Mouse (Mus musculus) thymus, postnatal 10 days (tissue): ENCODE measurements around the gene Cela3a.
A peak's percentile ranks its signal among the peaks of the same experiment; 100 is the strongest.
"Not testable (repeated sequence)": the region's sequence is repeated elsewhere in the genome, so short reads cannot be mapped to it uniquely, and the experiment has no call there.

Source experiments
- DNase-seq, 2 experiments: peaks; one replicate each; pipeline ENCODE4 v3.0.0; 2021; ENCODE audit warnings: low spot score in 2 of 2

Gene Cela3a

DNA sequence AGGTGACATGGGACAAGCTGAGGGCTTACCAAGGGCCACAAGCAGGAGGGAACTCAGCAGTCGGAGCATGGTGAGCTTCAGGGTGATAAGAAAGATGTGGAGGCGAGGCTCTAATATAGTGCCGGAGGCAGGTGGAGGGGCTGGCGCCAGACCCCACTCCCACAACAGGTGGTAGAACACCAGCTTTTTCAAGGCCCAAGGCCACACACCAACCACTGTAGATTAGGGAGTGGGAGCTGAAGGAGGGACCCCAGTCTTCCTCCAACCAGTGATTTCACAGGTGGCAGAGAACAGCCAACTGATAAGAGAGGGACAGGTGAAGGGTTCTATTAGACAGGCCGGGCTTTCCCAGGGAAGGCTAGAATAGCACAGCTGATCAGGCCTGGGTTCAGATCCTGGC lies at the start of gene Cela3a:
TSS of gene Cela3a (minus strand) at position 101 of the 400 bp plus-strand sequence.
- no peak for DNase-seq

- DNase-seq: peak; percentile 13 to 27
Measured at GRCm38 (mm10) chr4:137458861-137459260, 49.3 kb upstream of the Cela3a start.

GRCm38 (mm10) chr4:137458310-137458709 lies 48.7 kb upstream of the Cela3a start:
- no peak for DNase-seq

DNA sequence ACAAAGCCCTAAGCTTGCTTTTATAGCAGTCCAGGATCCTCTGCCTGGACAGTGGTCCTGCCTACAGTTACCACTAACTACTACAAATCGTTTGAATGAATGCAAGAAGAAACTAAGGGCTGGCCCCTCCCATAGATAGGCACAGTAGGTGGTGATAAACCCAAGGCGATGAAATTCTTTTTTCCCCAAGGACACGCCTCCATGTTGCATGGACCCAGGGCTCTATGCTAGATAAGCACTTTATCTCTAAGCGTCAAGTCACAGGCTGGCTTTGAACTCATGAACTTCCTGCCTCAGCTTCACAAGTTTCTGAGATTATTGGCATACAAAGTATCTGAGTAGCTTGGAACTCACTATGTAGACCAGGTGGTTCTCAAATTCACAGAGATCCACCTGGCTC lies 47.7 kb upstream of the Cela3a start:
- no peak for DNase-seq

DNA sequence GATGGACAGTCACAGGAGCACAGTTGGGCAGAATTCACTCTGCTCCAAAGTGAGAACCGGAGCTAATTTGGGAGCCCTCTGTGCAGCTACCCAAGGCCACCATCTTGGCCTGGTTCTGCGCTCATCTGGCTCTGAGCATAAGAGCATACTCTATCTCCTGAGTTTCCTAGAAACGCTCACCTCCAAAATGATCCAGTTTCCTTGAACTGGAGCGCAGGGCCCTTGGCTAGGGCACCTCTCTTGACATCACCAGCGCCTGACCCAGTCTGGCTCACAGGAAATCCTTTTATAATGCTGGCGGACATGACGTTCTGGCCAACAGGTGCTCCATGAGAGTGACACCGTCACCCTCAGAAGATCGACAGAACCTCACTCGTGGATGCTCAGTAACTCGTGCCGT lies 47.0 kb upstream of the Cela3a start:
- no peak for DNase-seq

- no peak for DNase-seq
Measured at GRCm38 (mm10) chr4:137454582-137454981, 45.0 kb upstream of the Cela3a start.

- no peak for DNase-seq
Measured at GRCm38 (mm10) chr4:137453234-137453767, 43.7 kb upstream of the Cela3a start, which contains the start of gene 1700013G24Rik. Gene 1700013G24Rik, plus strand, starts transcription at chr4:137453284.

GRCm38 (mm10) chr4:137452190-137452589 lies 42.6 kb upstream of the Cela3a start:
- no peak for DNase-seq

DNA sequence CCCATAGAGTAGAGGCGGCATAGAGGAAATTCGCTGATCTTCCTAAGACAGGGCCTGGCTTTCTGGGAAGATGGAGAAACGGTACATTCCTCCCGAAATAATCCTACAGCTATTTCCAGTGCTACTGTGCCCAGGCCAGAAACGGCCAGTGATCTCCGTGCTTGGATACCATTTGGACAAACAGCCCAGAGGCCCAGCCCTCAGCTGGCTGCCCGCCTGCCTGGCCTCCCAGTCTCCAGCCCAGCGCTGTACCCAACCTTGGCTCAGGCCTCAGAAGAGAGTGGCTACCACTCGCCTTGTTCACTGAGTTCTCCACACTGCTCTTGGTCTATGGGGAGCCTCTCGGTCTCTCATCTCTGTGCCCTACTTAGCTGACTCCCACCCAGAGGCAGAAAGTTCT lies 40.1 kb upstream of the Cela3a start:
- DNase-seq: no peak

GRCm38 (mm10) chr4:137449132-137449531 lies 39.5 kb upstream of the Cela3a start:
- DNase-seq: no peak

GRCm38 (mm10) chr4:137448641-137449040 lies 39.0 kb upstream of the Cela3a start:
- DNase-seq: no peak

- no peak for DNase-seq
Measured at GRCm38 (mm10) chr4:137448197-137448596, 38.6 kb upstream of the Cela3a start.

GRCm38 (mm10) chr4:137447363-137448196 lies 38.0 kb upstream of the Cela3a start:
- no peak for DNase-seq

- DNase-seq: no peak
Measured at GRCm38 (mm10) chr4:137445881-137446280, 36.3 kb upstream of the Cela3a start.

DNA sequence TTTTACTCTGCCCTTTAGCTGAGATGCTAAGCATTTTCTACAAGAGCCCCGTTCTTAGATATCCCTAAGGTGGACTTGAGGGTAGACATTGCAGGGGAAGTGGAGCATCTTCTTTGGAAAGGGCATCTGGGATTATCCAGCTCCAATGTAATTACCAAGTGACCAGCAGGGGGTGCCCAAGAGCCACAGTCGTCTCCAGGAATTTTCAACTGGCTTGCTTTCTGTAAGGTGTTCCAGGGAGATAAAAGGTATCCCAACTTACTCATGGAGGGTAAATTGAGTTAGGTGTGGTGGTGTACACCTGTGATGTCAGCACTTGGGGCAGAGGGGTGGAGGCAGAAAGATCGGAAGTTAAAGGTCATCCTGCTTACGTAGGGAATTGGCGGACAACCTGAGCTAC lies 34.0 kb upstream of the Cela3a start:
- DNase-seq: peak in 1 of 2 experiments; percentile 55

GRCm38 (mm10) chr4:137441332-137441731 lies 31.7 kb upstream of the Cela3a start:
- DNase-seq: no peak

- no peak for DNase-seq
Measured at GRCm38 (mm10) chr4:137438842-137439241, 29.3 kb upstream of the Cela3a start.

- DNase-seq: no peak
Measured at GRCm38 (mm10) chr4:137436979-137437669, 27.5 kb upstream of the Cela3a start.

DNA sequence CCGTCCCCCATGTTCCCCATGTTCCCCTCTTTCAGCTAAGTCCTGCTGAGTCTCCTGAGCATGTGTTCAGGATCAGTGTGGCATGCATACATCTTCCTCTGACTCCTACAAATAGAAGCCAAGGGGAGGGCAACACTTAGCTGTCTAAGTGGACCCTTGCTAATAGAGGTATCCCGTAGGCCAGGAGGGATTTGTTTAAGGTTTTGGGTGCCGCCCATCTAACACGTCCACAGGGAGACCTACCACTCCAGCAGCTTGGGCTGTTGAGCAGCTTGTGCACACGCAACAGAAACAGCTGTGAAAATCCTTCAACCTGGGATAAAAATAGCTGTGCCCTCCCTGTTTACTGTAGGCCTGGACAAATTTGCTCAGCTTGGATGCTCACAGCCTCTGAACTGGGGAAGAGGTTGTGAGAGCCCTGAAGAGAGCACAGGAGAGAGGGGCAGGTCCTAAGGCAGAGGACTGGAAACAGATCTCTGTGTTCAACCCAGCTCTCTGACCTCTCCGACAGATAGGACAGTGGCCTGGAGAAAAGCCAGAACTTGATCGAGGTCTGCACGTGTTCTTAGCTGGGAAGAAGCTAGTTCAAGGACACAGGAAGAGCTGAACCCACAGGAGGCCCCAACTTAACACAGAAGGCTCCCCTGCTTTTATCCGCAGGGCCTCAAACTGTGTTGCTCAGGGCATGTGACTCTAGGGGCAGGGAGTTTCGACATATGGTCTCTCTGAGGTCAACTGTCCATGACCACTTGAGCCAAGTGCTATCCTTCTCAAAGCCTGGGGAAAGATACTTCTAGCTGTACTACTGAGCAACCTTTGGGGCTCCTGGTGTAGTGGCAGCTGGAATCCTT lies 23.3 kb upstream of the Cela3a start:
- not testable (repeated sequence) for DNase-seq

DNA sequence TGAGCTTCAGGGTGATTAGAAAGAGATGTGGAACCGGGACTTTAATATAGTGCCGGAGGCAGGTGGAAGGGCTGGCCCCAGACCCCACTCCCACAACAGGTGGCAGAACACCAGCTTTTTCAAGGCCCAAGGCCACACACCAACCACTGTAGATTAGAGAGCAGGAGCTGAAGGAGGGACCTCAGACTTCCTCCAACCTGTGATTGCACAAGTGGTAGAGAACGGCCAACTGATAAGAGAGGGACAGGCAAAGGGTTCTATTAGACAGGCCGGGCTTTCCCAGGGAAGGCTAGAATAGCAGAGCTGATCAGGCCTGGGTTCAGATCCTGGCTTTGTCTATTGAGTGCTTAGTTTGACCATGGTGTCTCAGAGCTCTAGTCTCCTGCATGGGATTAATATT lies 20.9 kb upstream of the Cela3a start, which contains the start of gene Cela3b:
TSS of gene Cela3b (minus strand) at position 39 of the 400 bp plus-strand sequence.
- no peak for DNase-seq

DNA sequence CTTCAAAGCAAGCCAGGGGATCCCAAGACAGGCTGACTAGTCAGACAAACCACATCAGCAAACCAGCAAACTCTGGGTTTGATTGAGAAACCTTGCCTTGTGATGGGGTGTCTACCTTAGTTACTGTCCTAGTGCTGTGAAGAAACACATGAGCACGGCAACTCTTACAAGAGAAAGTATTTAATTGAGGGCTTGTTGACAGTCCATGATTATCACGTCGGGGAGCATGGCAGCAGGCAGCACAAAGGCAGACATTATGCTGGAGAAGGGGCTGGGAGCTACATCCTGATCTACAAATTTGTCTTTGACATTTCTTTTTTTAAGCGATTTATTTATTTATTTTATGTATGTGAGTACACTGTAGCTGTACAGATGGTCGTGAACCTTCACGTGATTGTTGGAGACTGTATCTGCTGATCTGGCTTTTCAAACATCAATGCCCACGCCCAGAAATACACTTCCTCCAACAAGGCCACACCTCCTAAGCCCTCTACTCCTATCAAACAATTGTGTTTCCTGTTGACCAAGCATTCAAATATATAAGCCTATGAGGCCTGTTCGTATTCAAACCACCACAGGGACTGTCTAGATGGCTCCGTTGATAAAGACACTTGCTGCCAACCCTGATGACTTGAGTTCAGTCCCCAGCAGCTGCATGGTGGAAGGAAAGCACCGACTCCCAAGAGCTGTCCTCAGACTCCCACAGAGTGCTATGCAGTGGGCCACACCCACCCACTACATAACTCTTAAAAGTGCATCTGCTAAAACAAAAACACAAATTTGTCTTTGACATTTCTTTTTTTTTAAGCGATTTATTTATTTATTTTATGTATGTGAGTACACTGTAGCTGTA lies 8.3 kb upstream of the Cela3a start:
- no peak for DNase-seq
